Mouse (Mus musculus) right cerebral cortex, adult 2 months (tissue): ENCODE results near the gene Gm49396.

Source experiments
- DNase-seq, 2 experiments: peaks; one replicate each; pipeline ENCODE4 v3.0.0; 2021 to 2022; ENCODE audit warnings: low spot score in 2 of 2

Gene Gm49396

GRCm38 (mm10) chr7:30563117-30563905 lies at the start of gene Gm49396, which contains the start of the genes U2af1l4 and Psenen:
TSS of gene Gm49396 (plus strand) at chr7:30563344.
TSS of gene U2af1l4 (plus strand) at chr7:30563301.
TSS of gene Psenen (minus strand) at chr7:30563627.
- peak; percentile 96 to 97 for DNase-seq

- no peak for DNase-seq
Measured at GRCm38 (mm10) chr7:30515003-30515760, 48.0 kb upstream of the Gm49396 start.

GRCm38 (mm10) chr7:30518325-30518724 lies 44.8 kb upstream of the Gm49396 start:
- no peak for DNase-seq

GRCm38 (mm10) chr7:30520396-30520795 lies 42.7 kb upstream of the Gm49396 start:
- no peak for DNase-seq

- DNase-seq, result no peak
Measured at GRCm38 (mm10) chr7:30520856-30521255, 42.3 kb upstream of the Gm49396 start.

- no peak for DNase-seq
Measured at GRCm38 (mm10) chr7:30522871-30523270, 40.3 kb upstream of the Gm49396 start.

GRCm38 (mm10) chr7:30524487-30524886 lies 38.7 kb upstream of the Gm49396 start:
- DNase-seq, result no peak

- DNase-seq, result no peak
Measured at GRCm38 (mm10) chr7:30525954-30526353, 37.2 kb upstream of the Gm49396 start.

- no peak for DNase-seq
Measured at GRCm38 (mm10) chr7:30526399-30526798, 36.7 kb upstream of the Gm49396 start.

GRCm38 (mm10) chr7:30526981-30527380 lies 36.2 kb upstream of the Gm49396 start:
- DNase-seq, result no peak

- peak; percentile 78 to 85 for DNase-seq
Measured at GRCm38 (mm10) chr7:30531291-30531815, 31.8 kb upstream of the Gm49396 start.

GRCm38 (mm10) chr7:30532931-30533330 lies 30.2 kb upstream of the Gm49396 start:
- no peak for DNase-seq

GRCm38 (mm10) chr7:30533941-30534632 lies 29.1 kb upstream of the Gm49396 start:
- DNase-seq, result peak in 1 of 2 experiments; percentile 58

GRCm38 (mm10) chr7:30534633-30535577 lies 28.2 kb upstream of the Gm49396 start, which contains the start of gene Arhgap33:
TSS of gene Arhgap33 (minus strand) at chr7:30535060.
- DNase-seq, result peak; percentile 94 to 98

GRCm38 (mm10) chr7:30540572-30540971 lies 22.6 kb upstream of the Gm49396 start:
- no peak for DNase-seq

GRCm38 (mm10) chr7:30544327-30544726 lies 18.8 kb upstream of the Gm49396 start:
- no peak for DNase-seq

GRCm38 (mm10) chr7:30549880-30550279 lies 13.3 kb upstream of the Gm49396 start:
- no peak for DNase-seq

- DNase-seq, result no peak
Measured at GRCm38 (mm10) chr7:30550603-30551002, 12.5 kb upstream of the Gm49396 start.

GRCm38 (mm10) chr7:30551445-30552101 lies 11.6 kb upstream of the Gm49396 start:
- DNase-seq, result peak in 1 of 2 experiments; percentile 29
